Mouse (Mus musculus) liver, embryonic 14.5 days (tissue): Measurements from ENCODE around the gene Fads6.

Source experiments
- CTCF ChIP-seq: IDR thresholded peaks from 2 replicates; pipeline ENCODE4 v1.5.1; 2016; ENCODE audit warnings: antibody characterized with exemption, low read depth, control low read depth
- EP300 ChIP-seq: IDR thresholded peaks from 2 replicates; pipeline ENCODE4 v1.6.1; 2016; ENCODE audit warnings: antibody characterized with exemption, low read depth

DNA sequence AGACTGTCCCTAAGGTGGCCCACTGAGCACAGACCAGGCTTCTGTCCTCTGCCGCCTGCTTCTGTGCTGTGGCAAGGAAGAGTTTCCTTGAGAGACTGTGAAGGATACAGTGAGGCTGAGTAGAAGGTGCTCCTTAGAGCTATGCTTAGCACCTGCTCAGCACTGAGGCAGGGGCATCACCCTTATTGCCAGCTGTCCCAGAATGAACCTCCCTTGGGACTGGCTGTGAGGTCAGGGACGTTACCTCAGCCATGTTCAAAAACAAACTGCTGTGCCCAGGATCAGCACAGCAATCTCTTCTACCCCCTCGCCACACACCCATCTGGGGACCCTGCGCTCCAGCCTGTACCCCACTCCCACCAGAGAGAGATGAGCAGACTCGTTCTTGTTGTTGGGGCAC, 64.6 kb downstream of the Fads6 start:
- no peak for TF ChIP-seq CTCF
- TF ChIP-seq EP300: no peak
